Mouse (Mus musculus) CD4-positive, CD25-positive, alpha-beta regulatory T cell, adult 4 months (primary cell): Measurements from ENCODE around the gene Focad. TPM values are rescaled to one million over a fixed set of nuclear protein-coding genes. Genes with fewer than 3 reads are reported as not detected.

Experiments used
- ATAC-seq: one replicate; pipeline ENCODE4 v1.8.0; 2017
- polyA plus RNA-seq, 2 experiments: library from polyadenylated mRNA; unstranded; fragments of 100-300 nt; shearing (Covaris generic); gene quantifications; one replicate each; pipeline ENCODE4 v1.2.1; 2017

Gene Focad
- polyA plus RNA-seq, 2 experiments from 2014 or later = 16.4 to 18.4 TPM

- no peak for ATAC-seq
Observed at GRCm38 (mm10) chr4:88156961-88157360, 62.5 kb downstream of the Focad start.

GRCm38 (mm10) chr4:88157644-88158043 lies 63.2 kb downstream of the Focad start:
- ATAC-seq = no peak

- ATAC-seq = no peak
Observed at GRCm38 (mm10) chr4:88159256-88159655, 64.8 kb downstream of the Focad start.

GRCm38 (mm10) chr4:88159700-88160099 lies 65.3 kb downstream of the Focad start:
- ATAC-seq = no peak

GRCm38 (mm10) chr4:88163511-88164247 lies 69.2 kb downstream of the Focad start:
- no peak for ATAC-seq

GRCm38 (mm10) chr4:88167008-88167862 lies 72.8 kb downstream of the Focad start:
- peak; percentile 90 for ATAC-seq

- ATAC-seq = no peak
Observed at GRCm38 (mm10) chr4:88175058-88175974, 80.9 kb downstream of the Focad start.

GRCm38 (mm10) chr4:88179296-88179695 lies 84.9 kb downstream of the Focad start:
- ATAC-seq = no peak

GRCm38 (mm10) chr4:88184293-88184692 lies 89.9 kb downstream of the Focad start:
- ATAC-seq = no peak

GRCm38 (mm10) chr4:88185872-88186426 lies 91.5 kb downstream of the Focad start:
- no peak for ATAC-seq

GRCm38 (mm10) chr4:88187649-88188048 lies 93.2 kb downstream of the Focad start:
- no peak for ATAC-seq

- ATAC-seq = no peak
Observed at GRCm38 (mm10) chr4:88189495-88189894, 95.1 kb downstream of the Focad start.

- ATAC-seq = no peak
Observed at GRCm38 (mm10) chr4:88194256-88194655, 99.8 kb downstream of the Focad start.

- ATAC-seq = no peak
Observed at GRCm38 (mm10) chr4:88195898-88196495, 101.6 kb downstream of the Focad start.

- ATAC-seq = no peak
Observed at GRCm38 (mm10) chr4:88196500-88196912, 102.1 kb downstream of the Focad start.

GRCm38 (mm10) chr4:88197244-88197643 lies 102.8 kb downstream of the Focad start:
- ATAC-seq = no peak

GRCm38 (mm10) chr4:88199186-88199585 lies 104.8 kb downstream of the Focad start:
- no peak for ATAC-seq

GRCm38 (mm10) chr4:88201047-88201446 lies 106.6 kb downstream of the Focad start:
- ATAC-seq = no peak

GRCm38 (mm10) chr4:88208676-88209075 lies 114.2 kb downstream of the Focad start:
- ATAC-seq = no peak

GRCm38 (mm10) chr4:88209351-88209814 lies 115.0 kb downstream of the Focad start:
- ATAC-seq = no peak

- ATAC-seq = no peak
Observed at GRCm38 (mm10) chr4:88210602-88211001, 116.2 kb downstream of the Focad start.
